Mouse (Mus musculus) central nervous system, embryonic 11.5 days (tissue): ENCODE data around the gene Gpr141. TPM values are rescaled to one million over a fixed set of nuclear protein-coding genes. Genes with fewer than 3 reads are reported as not detected.

Source experiments
- polyA plus RNA-seq: library from polyadenylated mRNA; depleted of rRNA; stranded (reverse); fragments of >200 nt; gene quantifications from 2 replicates; pipeline ENCODE4 v1.2.3, GENCODE M21; 2012; rRNA removed

Gene Gpr141
- polyA plus RNA-seq, result 0.08 and 0.15 TPM in 2 replicates

GRCm38 (mm10) chr13:19824071-19824470 is at the start of gene Gpr141:
TSS of gene Gpr141 (minus strand) at chr13:19824257.

Other genes starting within 250 kb of the Gpr141 start
- 12.4 and 21.4 TPM in 2 replicates for gene Epdr1, start 204.3 kb downstream of the Gpr141 start, polyA plus RNA-seq
- gene Sfrp4, start 201.2 kb downstream of the Gpr141 start, polyA plus RNA-seq, result 1.5 and 2.0 TPM in 2 replicates
- gene Nme8, start 126.5 kb downstream of the Gpr141 start, polyA plus RNA-seq, result not detected in 2 replicates